Mouse (Mus musculus): Measurements from ENCODE around the gene Ablim1. TPM values are rescaled to one million over a fixed set of nuclear protein-coding genes. Genes with fewer than 3 reads are reported as not detected.

The Ablim1 gene
- 100 to 1,000 TPM; 240 to 284 (median 264) TPM for polyA plus RNA-seq (2017; shearing (Covaris generic))

- no peak for ATAC-seq
These were observed at the start of gene Ablim1 for GRCm38 (mm10) chr19:57314346-57315012. Gene Ablim1, minus strand, starts transcription at chr19:57314919.

- no peak for ATAC-seq
These were observed 48.8 kb upstream of the Ablim1 start for GRCm38 (mm10) chr19:57363538-57363937.

- ATAC-seq: no peak
These were observed 48.4 kb upstream of the Ablim1 start for GRCm38 (mm10) chr19:57363076-57363475.

- ATAC-seq: no peak
These were observed 47.9 kb upstream of the Ablim1 start for GRCm38 (mm10) chr19:57362586-57362985.

GRCm38 (mm10) chr19:57361939-57362307, 47.2 kb upstream of the Ablim1 start:
- ATAC-seq: no peak

- ATAC-seq: peak; percentile 3
These were observed 46.6 kb upstream of the Ablim1 start for GRCm38 (mm10) chr19:57361131-57361938.

- ATAC-seq: peak; percentile 63
These were observed 45.8 kb upstream of the Ablim1 start, which contains the start of gene Fam160b1 for GRCm38 (mm10) chr19:57360341-57361130. Gene Fam160b1, plus strand, starts transcription at chr19:57360680.

GRCm38 (mm10) chr19:57359701-57360326, 45.1 kb upstream of the Ablim1 start:
- ATAC-seq: no peak

- ATAC-seq: no peak
These were observed 44.3 kb upstream of the Ablim1 start for GRCm38 (mm10) chr19:57358836-57359598.

GRCm38 (mm10) chr19:57358322-57358721, 43.6 kb upstream of the Ablim1 start:
- ATAC-seq: peak; percentile 27

- no peak for ATAC-seq
These were observed 43.1 kb upstream of the Ablim1 start for GRCm38 (mm10) chr19:57357811-57358210.

- ATAC-seq: no peak
These were observed 42.5 kb upstream of the Ablim1 start for GRCm38 (mm10) chr19:57357244-57357643.

- no peak for ATAC-seq
These were observed 41.6 kb upstream of the Ablim1 start for GRCm38 (mm10) chr19:57356273-57356672.

- peak; percentile 61 for ATAC-seq
These were observed 40.9 kb upstream of the Ablim1 start for GRCm38 (mm10) chr19:57355451-57356251.

GRCm38 (mm10) chr19:57354715-57355114, 40.0 kb upstream of the Ablim1 start:
- no peak for ATAC-seq

GRCm38 (mm10) chr19:57354050-57354449, 39.3 kb upstream of the Ablim1 start:
- no peak for ATAC-seq

- ATAC-seq: no peak
These were observed 38.5 kb upstream of the Ablim1 start for GRCm38 (mm10) chr19:57353228-57353627.

- no peak for ATAC-seq
These were observed 37.7 kb upstream of the Ablim1 start for GRCm38 (mm10) chr19:57352337-57352935.

GRCm38 (mm10) chr19:57349096-57349495, 34.4 kb upstream of the Ablim1 start:
- ATAC-seq: no peak

GRCm38 (mm10) chr19:57344678-57345077, 30.0 kb upstream of the Ablim1 start:
- ATAC-seq: no peak

Measured in inflammation-experienced regulatory T-cells, adult 6 months (primary cell).